8 mouse cellular contexts compared by ENCODE assay signal in genomic region chr12:16805511-16805910, GRCm38 (mm10). TPM values are rescaled to one million over a fixed set of nuclear protein-coding genes. Genes with fewer than 3 reads are reported as not detected.
A peak's percentile ranks its signal among the peaks of the same experiment; 100 is the strongest.
DNase-seq lines count a peak whose midpoint lies in the region; ATAC-seq lines count a peak whose summit lies in the region.

No protein-coding gene starts in this region.

- H3K4me1 ChIP-seq in hindbrain, embryonic 16.5 days (ENCODE audit: control insufficient read depth, insufficient read depth, low read depth, low read length) = no peaks in the 10 kb centered on the region

- ATAC-seq in activated CD4-positive, CD25-positive, alpha-beta regulatory T cell, adult 4 months = peak; percentile 93
- peak; percentile 70 for ATAC-seq in hindbrain, embryonic 16.5 days
- ATAC-seq in megakaryocyte, adult 5-6 weeks (ENCODE audit: poor library complexity, severe bottlenecking) = peak; percentile 87

- no peak overlapping the region for H3K4me3 ChIP-seq in hindbrain, embryonic 16.5 days (ENCODE audit: low read length)

- no peaks in the 10 kb centered on the region for H3K27me3 ChIP-seq in hindbrain, embryonic 16.5 days (replicated peaks; ENCODE audit: control insufficient read depth, insufficient read depth, low read length)

- 3% methylated on average over 5 of the region's 5 CpGs for WGBS in hindbrain, embryonic 16.5 days

- H3K27ac ChIP-seq in hindbrain, embryonic 16.5 days (ENCODE audit: low read depth, low read length) = no peak overlapping the region

- H3K4me2 ChIP-seq in hindbrain, embryonic 16.5 days (ENCODE audit: low read length) = no peak overlapping the region

- no peaks in the 10 kb centered on the region for H3K9me3 ChIP-seq in hindbrain, embryonic 16.5 days (ENCODE audit: control insufficient read depth, low read length)

- no peak overlapping the region for H3K9ac ChIP-seq in hindbrain, embryonic 16.5 days (ENCODE audit: low read depth, low read length)

- no peaks in the 10 kb centered on the region for H3K36me3 ChIP-seq in hindbrain, embryonic 16.5 days (ENCODE audit: control insufficient read depth, insufficient read depth, low read length)

- DNase-seq in cerebellum, adult 9-10 months = peak; percentile 87
- DNase-seq in frontal cortex, postnatal 10 days (ENCODE audit: low spot score in 2 of 2) = peak; percentile 44 to 79
- peak; percentile 64 for DNase-seq in left cerebral cortex, adult 11 months (ENCODE audit: low spot score)
- peak; percentile 90 to 92 for DNase-seq in right cerebral cortex, postnatal 10 days (ENCODE audit: low spot score in 2 of 2)
- peak; percentile 64 for DNase-seq in yolk sac, embryonic 10.5 days (ENCODE audit: low spot score)

RNA-seq across cellular contexts. Expression of gene Greb1, which starts 4.8 kb away (rescaled TPM):
- polyA plus RNA-seq in activated CD4-positive, CD25-positive, alpha-beta regulatory T cell, adult 4 months (2017; shearing (Covaris generic)) = under 1 TPM in 1 of 2 experiments, not detected in 1; 0.12 TPM
- 0.51 and 0.70 TPM in 2 replicates for polyA plus RNA-seq in hindbrain, embryonic 16.5 days (2015; fragmentation: Nextera tagmentation; extraction: Ambion mirVana)
- total RNA-seq in megakaryocyte, adult 5-6 weeks (2015) = 0.68 TPM in 1 of 2 replicates, not detected in the other
- not detected in 2 replicates for total RNA-seq in megakaryocyte, adult 5-6 weeks (2017)

RNA-seq across cellular contexts. Expression of gene E2f6, which starts 5.3 kb away (rescaled TPM):
- 1 to 10 TPM; 3.3 to 3.6 TPM for polyA plus RNA-seq in activated CD4-positive, CD25-positive, alpha-beta regulatory T cell, adult 4 months (2017; shearing (Covaris generic))
- polyA plus RNA-seq in hindbrain, embryonic 16.5 days (2015; fragmentation: Nextera tagmentation; extraction: Ambion mirVana) = 28.9 and 30.2 TPM in 2 replicates
- total RNA-seq in megakaryocyte, adult 5-6 weeks (2015) = 34.2 and 34.4 TPM in 2 replicates
- total RNA-seq in megakaryocyte, adult 5-6 weeks (2017) = 28.3 and 33.8 TPM in 2 replicates
